Mouse (Mus musculus): ENCODE results near the gene Amdhd2.

Amdhd2 gene

GRCm38 (mm10) chr17:24163176-24163962, at the start of gene Amdhd2:
Gene Amdhd2 (minus strand): TSS chr17:24163766.
- DNase-seq (ENCODE audit: low spot score): peak; percentile 94

- no peak for DNase-seq (ENCODE audit: low spot score)
These were observed 49.6 kb upstream of the Amdhd2 start for GRCm38 (mm10) chr17:24213186-24213585.

- DNase-seq (ENCODE audit: low spot score): no peak
These were observed 49.0 kb upstream of the Amdhd2 start for GRCm38 (mm10) chr17:24212441-24213018.

GRCm38 (mm10) chr17:24211631-24212440, 48.3 kb upstream of the Amdhd2 start:
- no peak for DNase-seq (ENCODE audit: low spot score)

- DNase-seq (ENCODE audit: low spot score): no peak
These were observed 47.0 kb upstream of the Amdhd2 start for GRCm38 (mm10) chr17:24210591-24210990.

- no peak for DNase-seq (ENCODE audit: low spot score)
These were observed 46.3 kb upstream of the Amdhd2 start for GRCm38 (mm10) chr17:24209916-24210240.

GRCm38 (mm10) chr17:24209043-24209915, 45.7 kb upstream of the Amdhd2 start, which contains the start of gene Ntn3:
Gene Ntn3 (minus strand): TSS chr17:24209531.
- no peak for DNase-seq (ENCODE audit: low spot score)

- no peak for DNase-seq (ENCODE audit: low spot score)
These were observed 45.1 kb upstream of the Amdhd2 start for GRCm38 (mm10) chr17:24208641-24209042.

- no peak for DNase-seq (ENCODE audit: low spot score)
These were observed 44.4 kb upstream of the Amdhd2 start for GRCm38 (mm10) chr17:24207768-24208640.

GRCm38 (mm10) chr17:24206451-24207351, 43.1 kb upstream of the Amdhd2 start:
- no peak for DNase-seq (ENCODE audit: low spot score)

GRCm38 (mm10) chr17:24205908-24206361, 42.4 kb upstream of the Amdhd2 start:
- no peak for DNase-seq (ENCODE audit: low spot score)

- peak; percentile 75 for DNase-seq (ENCODE audit: low spot score)
These were observed 41.8 kb upstream of the Amdhd2 start, which contains the start of gene Tbc1d24 for GRCm38 (mm10) chr17:24205284-24205888. Gene Tbc1d24 (minus strand): TSS chr17:24205562.

GRCm38 (mm10) chr17:24204846-24205245, 41.3 kb upstream of the Amdhd2 start:
- no peak for DNase-seq (ENCODE audit: low spot score)

GRCm38 (mm10) chr17:24203611-24204534, 40.3 kb upstream of the Amdhd2 start:
- no peak for DNase-seq (ENCODE audit: low spot score)

GRCm38 (mm10) chr17:24203068-24203467, 39.5 kb upstream of the Amdhd2 start:
- DNase-seq (ENCODE audit: low spot score): no peak

GRCm38 (mm10) chr17:24201092-24201491, 37.5 kb upstream of the Amdhd2 start:
- no peak for DNase-seq (ENCODE audit: low spot score)

- DNase-seq (ENCODE audit: low spot score): no peak
These were observed 36.2 kb upstream of the Amdhd2 start for GRCm38 (mm10) chr17:24199741-24200140.

- no peak for DNase-seq (ENCODE audit: low spot score)
These were observed 35.7 kb upstream of the Amdhd2 start for GRCm38 (mm10) chr17:24199252-24199651.
